Mouse (Mus musculus) G1E-ER4 (cell line): ENCODE data around the gene Tph2. TPM values are rescaled to one million over a fixed set of nuclear protein-coding genes. Genes with fewer than 3 reads are reported as not detected.
A peak's percentile ranks its signal among the peaks of the same experiment; 100 is the strongest.

Experiments used
- GATA1 ChIP-seq: IDR thresholded peaks from one replicate; pipeline ENCODE4 v1.8.0; 2012; ENCODE audit warnings: low read length, inconsistent platforms
- polyA plus RNA-seq: library from polyadenylated mRNA; stranded (reverse); fragments of >175 nt; gene quantifications from 2 replicates; pipeline ENCODE4 v1.2.3, GENCODE M21; 2012

Gene Tph2
- polyA plus RNA-seq, result not detected in 2 replicates

DNA sequence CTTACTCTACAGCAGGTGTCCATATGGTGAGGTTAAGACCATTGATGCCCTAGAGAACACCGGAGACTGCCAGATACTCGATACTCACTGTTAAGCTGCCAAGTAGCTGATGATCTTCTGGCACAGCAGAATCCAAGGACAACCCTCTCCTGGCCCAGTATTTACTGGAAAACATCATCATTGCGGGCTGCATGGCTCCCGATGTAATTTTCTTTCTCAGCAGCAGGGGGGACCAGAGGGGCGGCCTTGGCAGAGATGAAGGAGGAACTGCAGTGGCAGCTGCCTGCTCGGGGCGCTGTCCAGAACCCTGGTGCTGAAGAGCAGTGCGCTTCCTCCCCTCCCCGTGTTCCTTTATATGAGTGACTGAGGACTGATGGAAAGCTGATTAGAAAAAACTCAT, at the start of gene Tph2:
Gene Tph2 (minus strand): TSS at position 326 of the 400 bp plus-strand sequence.
- no peak for TF ChIP-seq GATA1

DNA sequence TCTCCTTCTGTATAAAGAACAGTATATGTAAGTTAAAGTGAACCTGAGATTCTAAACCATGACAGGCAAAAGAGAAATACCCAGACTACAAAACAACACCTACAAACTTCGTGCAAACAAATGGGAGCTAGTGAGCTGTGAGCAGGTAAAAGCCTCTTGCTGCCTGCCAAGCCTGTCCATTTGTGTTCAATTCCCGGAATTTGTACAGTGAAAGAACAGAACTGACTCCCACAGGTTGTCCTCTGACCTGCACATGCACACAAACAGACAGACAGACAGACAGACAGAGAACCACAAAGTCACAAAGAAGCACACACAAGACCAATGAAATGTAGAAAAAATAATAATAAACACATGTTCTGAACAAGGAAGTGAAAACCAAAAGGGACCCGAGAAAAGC, 49.0 kb upstream of the Tph2 start:
- no peak for TF ChIP-seq GATA1

DNA sequence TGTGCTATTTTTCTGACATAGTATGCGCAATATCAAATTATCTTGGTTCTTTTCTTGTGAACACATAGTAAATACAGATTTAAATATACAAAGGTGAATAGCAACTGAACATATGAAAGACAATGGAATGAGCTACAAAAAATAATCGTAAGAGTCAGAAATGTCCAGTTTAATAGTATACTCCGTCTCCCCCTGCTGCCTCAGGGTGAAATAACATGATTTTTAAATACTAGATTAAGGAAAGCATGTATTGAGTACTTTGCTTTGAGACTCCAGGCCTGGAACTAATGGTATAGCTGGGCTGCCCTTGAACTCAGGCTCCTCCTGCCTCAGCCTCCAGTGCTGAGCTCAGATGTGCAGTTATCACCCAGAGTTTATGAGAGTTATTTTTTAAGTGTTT, 47.7 kb upstream of the Tph2 start:
- TF ChIP-seq GATA1, result no peak

DNA sequence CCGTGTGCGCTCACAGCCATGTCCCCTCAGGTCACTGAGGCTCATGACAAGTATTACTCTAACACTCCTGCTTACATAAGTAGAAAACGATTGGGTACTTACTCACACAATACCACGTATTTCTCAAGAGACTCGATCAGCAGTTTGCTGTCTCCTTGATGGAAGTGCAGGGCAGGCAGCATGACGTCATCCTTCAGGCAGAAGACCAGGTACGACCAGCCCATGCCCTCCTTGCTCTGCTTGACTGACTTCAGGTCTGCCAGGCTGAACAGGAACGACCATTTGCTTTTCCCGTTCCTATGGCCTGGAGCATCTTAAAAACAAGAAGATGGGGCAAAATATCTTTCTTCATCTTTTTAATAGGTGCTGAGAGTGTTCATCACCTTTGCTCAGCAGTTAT, 44.2 kb upstream of the Tph2 start:
- no peak for TF ChIP-seq GATA1

DNA sequence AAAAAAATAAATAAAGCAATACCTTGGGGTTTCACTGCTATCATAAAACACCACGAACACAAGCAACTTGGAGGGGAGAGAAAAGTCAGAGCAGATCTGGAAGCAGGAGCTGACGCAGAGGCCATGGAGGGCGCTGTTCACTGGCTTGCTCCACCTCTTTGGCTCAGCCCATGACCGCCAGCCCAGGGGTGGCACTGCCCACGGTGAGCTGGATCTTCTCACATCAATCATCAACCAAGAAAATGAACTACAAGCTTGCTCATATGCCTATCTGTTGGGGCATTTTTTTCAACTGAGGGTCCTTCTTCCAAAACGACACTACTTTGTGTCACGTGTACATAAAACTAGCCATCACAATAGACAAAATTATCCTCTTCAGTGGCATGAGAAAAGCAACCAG, 41.8 kb upstream of the Tph2 start:
- no peak for TF ChIP-seq GATA1

DNA sequence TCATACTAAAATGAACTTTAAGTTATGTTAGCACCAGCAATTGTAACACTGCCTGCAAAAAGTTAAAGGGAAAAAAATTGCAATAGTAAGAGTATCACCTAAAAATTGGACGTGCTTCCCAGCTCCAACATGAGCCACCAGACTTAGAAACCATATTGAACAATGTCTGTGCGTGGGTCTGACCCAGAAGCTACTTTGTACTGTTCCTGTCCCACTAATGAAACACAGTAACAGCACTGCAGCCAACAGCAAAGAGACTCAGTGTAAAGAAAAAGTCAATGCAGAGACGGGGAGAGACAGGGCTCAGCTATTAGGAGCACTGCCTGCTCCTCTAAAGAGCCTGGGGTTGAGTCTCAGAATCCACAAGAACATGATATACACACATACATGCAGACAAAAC, 39.0 kb upstream of the Tph2 start:
- no peak for TF ChIP-seq GATA1

DNA sequence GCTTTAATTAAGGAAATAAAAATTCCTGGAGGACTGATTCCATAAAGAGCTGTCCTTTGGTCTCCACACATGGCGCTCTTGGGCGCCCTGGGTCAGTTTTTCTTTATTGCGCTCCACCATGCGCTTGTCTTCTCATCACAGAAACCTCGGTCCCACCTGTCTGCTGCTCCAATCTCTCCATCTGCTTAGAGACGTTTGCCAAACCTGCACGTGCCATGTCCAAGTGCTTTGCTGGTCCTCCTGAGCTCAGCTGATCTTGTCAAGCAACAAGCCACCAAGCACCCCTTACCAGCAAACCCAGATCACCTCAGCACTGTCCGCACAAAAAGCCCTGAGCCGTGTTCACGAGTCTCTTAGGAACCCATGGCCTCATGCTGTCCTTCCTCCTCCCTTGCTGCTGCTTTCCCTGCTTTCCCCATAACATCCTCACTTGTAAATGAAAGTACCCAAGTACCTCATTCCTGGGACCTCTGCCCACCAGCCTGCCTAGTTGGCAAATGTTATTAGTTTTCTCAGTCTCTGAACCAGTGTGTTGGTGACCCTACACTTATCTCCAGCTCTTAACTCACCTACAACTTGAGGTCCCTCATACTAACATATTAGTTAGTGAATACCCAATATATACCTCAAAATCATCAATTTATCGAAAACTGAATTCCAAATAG, 28.2 kb upstream of the Tph2 start:
- TF ChIP-seq GATA1, result no peak

DNA sequence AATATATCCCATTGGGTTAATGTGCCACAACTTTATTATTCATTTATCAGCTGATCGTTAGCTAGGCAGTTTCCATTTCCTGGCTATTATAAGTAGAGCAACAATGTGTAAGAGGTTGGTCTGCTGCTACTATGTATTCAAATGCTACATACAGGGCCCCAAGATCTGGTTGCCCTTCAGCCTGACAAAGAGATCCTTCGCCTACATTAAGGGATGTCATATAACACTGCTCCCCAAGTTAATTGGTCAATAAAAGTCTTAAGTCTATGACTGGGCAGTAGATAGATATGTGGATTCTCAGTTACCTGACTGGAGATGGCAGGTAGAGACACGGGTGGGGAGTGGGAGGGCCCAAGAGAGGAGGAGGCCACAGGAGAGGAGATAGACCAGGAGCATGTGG, 21.0 kb upstream of the Tph2 start:
- no peak for TF ChIP-seq GATA1

DNA sequence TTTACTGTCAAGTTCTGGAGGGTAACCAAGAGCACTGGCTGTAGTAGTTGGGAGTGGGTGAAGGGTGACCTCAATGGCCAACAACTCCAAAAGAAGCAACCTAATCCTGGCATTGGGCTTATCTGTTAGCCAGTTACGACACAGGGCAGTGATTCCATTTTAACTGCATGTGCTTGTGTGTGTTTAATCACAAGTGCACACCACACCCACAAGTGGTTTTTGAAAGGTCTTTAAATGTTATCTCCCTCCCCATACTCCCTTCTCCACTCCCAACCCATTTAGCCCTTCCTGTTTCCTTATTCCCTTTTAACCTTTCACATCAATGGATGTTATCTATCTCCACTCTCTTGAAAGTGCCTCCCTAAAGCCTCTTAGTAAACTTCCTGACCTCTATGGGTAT, 20.5 kb upstream of the Tph2 start:
- peak; percentile 40 for TF ChIP-seq GATA1

DNA sequence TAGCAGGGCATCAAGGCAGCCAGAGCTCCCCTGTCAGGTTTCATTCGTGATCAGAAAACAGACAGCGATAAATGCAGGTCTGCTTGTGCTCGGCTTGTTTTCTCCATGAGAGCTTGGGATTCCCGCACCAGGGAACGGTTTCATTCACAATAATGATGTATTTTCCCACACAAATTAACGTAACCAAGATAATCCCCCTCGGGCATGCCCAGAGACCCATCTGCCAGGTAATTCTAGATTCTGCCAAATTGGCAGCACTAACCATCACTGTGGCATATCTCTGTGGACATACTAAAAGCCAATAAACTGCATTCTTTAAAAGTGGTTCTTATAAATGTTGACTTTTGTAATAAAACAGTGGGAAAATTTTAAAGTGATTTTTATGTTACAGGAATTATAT, 6.4 kb upstream of the Tph2 start:
- TF ChIP-seq GATA1, result no peak

DNA sequence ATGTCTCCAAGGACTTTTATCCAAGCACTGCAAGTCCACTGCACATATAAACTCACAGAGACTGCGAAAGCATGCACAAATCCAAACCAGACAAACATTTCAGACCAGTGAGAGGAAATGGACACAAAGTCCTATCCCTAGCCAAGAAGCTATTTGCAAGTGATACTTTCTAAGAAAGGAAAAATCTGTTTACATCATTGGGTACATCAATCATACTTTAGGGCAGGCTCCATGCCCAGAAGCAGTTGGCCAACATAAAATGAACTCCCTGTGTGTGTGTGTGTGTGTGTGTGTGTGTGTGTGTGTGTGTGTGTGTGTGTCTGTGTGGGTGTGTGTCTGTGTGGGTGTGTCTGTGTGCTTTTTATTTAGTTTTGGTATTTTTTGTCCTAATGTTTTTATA, 2.6 kb upstream of the Tph2 start:
- TF ChIP-seq GATA1, result no peak

DNA sequence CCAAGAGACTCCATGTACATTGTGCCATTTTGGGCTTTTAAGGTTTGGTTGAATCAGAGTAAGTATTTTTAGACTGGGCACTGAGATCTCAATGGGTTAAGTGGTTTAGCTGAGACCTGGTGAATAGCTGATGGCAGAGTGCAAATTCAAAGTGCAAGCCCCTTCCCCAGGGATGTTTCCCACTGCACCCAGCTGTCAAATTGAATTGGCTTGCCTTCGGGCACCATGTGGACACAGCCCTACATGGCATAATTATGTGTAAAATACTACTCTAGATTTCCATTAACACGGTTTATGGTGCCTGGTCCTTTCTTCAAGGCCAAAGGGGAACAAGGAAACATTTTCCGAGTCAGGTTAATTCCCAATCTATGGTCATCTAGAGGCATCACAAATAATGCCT, 3.8 kb downstream of the Tph2 start:
- no peak for TF ChIP-seq GATA1

DNA sequence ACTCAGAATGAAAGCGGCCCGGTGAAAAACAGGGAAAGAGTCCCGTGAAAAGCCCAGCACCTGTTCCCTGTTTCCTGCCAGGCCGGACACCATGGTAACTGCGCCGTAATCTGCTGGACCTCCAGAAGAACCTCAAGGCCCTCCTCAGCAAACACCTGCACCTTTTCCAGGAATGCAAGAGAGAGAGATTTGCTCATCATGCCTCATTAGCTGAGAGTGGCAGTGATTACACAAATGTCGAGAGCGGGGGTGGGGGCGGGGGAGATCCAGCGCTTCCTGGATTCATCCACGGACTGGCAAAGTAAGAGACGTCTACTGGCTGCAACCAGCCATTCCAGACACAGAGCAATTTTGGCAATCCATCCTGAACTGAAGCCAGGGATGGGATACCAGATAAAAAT, 9.2 kb downstream of the Tph2 start:
- no peak for TF ChIP-seq GATA1

DNA sequence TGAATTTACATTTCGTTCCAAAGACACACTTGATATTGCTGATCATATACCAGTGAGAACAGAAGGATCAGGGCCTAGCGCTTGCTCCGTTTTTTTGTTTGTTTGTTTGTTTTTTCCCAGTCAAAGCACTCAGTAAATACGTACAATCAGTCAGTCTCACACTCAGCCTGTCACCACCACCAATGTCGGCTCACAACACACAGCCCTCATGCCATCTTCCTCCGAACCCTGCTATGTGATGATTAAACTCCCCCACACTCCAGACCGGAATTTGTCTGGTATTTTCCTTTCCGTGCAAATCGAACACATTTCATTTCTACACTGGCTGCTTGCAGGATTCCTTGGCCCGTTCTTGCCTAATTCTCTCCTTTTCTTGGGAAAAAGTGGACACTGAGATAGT, 11.5 kb downstream of the Tph2 start:
- no peak for TF ChIP-seq GATA1

DNA sequence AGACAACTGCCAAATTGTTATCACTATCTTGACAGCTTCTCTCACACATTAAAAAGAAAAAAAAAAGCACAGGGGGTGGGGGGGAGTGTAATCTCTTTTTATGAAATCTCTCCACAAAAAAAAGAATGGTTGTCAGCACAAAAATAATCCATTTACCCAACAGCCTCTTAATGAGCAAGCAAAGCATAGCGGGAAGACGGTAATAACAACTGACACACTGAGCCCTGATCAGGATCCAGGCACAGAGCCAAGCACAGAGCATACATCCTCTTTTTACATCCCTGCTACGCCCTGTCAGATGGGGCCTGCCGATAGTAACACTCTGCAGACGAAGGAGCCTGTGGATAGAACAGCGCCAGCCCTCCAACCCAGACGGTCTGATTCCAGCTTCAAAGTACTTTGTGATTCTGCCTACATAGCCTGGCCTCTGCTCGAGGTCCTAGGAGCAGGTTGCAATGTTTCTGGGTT, 13.4 kb downstream of the Tph2 start:
- no peak for TF ChIP-seq GATA1

DNA sequence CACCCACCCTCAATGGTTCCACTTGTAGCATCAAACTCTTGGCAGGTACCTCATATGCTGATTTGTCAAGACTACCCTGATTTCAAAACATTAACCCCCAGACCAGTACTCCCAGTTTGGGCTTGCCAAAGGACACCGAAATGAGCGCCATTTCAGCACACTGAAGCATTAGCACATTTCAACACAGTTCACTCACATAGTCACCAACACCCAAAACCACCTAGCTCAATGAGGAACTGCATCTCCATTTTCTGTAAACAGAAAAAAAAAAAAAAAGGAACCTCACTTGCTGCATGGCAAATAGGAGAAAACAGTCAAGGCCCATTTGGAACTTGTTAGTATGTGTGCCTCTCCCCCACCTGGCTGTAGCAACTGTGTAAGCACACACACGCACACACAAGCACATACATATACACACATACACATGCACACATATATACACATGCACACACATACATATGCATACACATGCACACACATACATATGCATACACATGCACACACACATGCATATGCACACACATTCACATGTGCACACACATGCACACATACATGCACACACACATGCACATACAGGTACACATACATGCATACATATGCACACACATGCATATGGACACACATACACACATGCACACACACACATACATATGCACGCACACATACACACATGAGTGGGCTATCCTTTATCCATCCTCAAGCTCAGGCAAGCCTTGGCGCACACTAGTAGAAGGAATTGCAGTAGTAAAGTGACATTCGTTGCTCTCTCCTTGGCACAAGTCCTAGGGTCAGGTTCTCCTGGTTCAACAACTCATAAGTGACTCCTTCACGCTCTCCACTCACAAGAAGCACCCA, 14.1 kb downstream of the Tph2 start:
- TF ChIP-seq GATA1, result no peak

DNA sequence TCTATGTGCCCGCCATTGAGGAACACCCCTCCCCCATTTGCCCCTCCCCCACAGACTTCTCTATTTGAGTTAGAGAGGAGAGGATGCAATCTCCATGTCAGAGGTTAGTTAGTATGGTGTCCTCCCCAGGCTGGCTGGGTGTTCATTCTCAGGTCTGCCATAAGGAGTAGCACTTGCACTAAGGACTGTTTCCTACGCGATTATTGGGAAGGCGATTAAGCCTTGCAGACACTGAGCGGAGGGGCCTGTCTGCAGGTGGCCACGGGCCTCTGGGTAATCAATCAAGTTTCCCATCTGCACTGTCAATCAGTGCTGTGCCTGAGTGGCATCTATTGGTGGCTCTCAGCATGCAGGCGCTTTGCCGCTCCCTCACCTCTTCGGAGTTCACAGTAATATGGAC, 15.4 kb downstream of the Tph2 start:
- TF ChIP-seq GATA1, result no peak

DNA sequence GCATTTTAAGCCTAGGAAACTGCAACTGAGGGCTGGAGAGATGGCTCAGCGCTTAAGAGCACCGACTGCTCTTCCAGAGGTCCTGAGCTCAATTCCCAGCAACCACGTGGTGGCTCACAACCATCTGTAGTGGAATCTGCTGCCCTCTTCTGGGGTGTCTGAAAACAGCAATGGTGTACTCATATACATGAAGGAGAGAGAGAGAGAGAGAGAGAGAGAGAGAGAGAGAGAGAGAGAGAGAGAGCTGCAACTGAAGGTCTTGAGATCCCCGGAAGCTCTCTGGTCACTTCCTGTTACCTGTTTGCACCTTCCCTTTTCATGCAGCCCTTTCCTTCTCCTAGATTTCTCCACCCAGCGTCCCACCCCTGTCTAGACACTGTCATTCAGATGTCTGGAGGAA, 24.5 kb downstream of the Tph2 start:
- TF ChIP-seq GATA1, result no peak
